Mouse (Mus musculus) liver, adult 2 months (tissue): ENCODE data around the gene Mc3r. TPM values are rescaled to one million over a fixed set of nuclear protein-coding genes. Genes with fewer than 3 reads are reported as not detected.

Experiments used
- DNase-seq: peaks from one replicate; pipeline ENCODE4 v3.0.0-alpha.2; 2011; ENCODE audit warnings: low read depth, low spot score; ENCODE audit errors: extremely low read depth
- H3K27ac ChIP-seq: fragments of 200-500 bp; replicated peaks from 2 replicates; pipeline ENCODE4 v1.5.1; 2012; ENCODE audit warnings: low read depth, mild to moderate bottlenecking, control low read depth, inconsistent platforms, low read length; ENCODE audit not compliant: insufficient read depth
- H3K27me3 ChIP-seq: fragments of 200-500 bp; 2 replicates; pipeline ENCODE4 v1.6.1; 2012; ENCODE audit warnings: mild to moderate bottlenecking, moderate library complexity, low read length, inconsistent platforms; ENCODE audit not compliant: control insufficient read depth, insufficient read depth
- H3K36me3 ChIP-seq: fragments of 200-500 bp; 2 replicates; pipeline ENCODE4 v1.6.1; 2012; ENCODE audit warnings: low read length, inconsistent platforms; ENCODE audit not compliant: control insufficient read depth, insufficient read depth
- H3K4me1 ChIP-seq: fragments of 200-500 bp; 2 replicates; pipeline ENCODE4 v1.6.1; 2011; ENCODE audit warnings: low read length; ENCODE audit not compliant: control insufficient read depth, insufficient read depth
- H3K4me3 ChIP-seq: fragments of 200-500 bp; 2 replicates; pipeline ENCODE4 v1.5.1; 2011; ENCODE audit warnings: low read depth, mild to moderate bottlenecking, control low read depth, low read length, moderate library complexity; ENCODE audit not compliant: insufficient read depth
- H3K79me2 ChIP-seq: fragments of 200-500 bp; 2 replicates; pipeline ENCODE4 v1.6.1; 2012; ENCODE audit warnings: inconsistent platforms, mild to moderate bottlenecking, low read length, moderate library complexity; ENCODE audit not compliant: control insufficient read depth, insufficient read depth
- H3K9ac ChIP-seq: fragments of 200-500 bp; 2 replicates; pipeline ENCODE4 v1.6.1; 2012; ENCODE audit warnings: low read depth, mild to moderate bottlenecking, control low read depth, inconsistent platforms, low read length
- CTCF ChIP-seq: fragments of 200-500 bp; IDR thresholded peaks from 2 replicates; pipeline ENCODE4 v1.5.1; 2011; ENCODE audit warnings: low read depth, low read length, control low read depth
- POLR2A ChIP-seq: fragments of 200-500 bp; IDR thresholded peaks from 2 replicates; pipeline ENCODE4 v1.6.1; 2011; ENCODE audit warnings: low read length, control low read depth; ENCODE audit not compliant: insufficient read depth; ENCODE audit errors: extremely low read depth
- WGBS: fragments of 180-500 bp; shearing (Covaris S2); methylation state at CpG from one replicate; pipeline ENCODE4 v1.1.7; 2018; 5-methylcytosine and 5-hydroxymethylcytosine counted together
- polyA plus RNA-seq: library from polyadenylated mRNA; depleted of rRNA; stranded (reverse); fragments of >200 nt; gene quantifications from 2 replicates; pipeline ENCODE4 v1.2.3, GENCODE M21; 2012
- total RNA-seq: library from RNA; depleted of rRNA; stranded (reverse); fragments of >200 nt; gene quantifications from 2 replicates; pipeline ENCODE4 v1.2.3, GENCODE M21; 2014

Mc3r gene
- total and polyA plus RNA-seq, 2 experiments: not detected

DNA sequence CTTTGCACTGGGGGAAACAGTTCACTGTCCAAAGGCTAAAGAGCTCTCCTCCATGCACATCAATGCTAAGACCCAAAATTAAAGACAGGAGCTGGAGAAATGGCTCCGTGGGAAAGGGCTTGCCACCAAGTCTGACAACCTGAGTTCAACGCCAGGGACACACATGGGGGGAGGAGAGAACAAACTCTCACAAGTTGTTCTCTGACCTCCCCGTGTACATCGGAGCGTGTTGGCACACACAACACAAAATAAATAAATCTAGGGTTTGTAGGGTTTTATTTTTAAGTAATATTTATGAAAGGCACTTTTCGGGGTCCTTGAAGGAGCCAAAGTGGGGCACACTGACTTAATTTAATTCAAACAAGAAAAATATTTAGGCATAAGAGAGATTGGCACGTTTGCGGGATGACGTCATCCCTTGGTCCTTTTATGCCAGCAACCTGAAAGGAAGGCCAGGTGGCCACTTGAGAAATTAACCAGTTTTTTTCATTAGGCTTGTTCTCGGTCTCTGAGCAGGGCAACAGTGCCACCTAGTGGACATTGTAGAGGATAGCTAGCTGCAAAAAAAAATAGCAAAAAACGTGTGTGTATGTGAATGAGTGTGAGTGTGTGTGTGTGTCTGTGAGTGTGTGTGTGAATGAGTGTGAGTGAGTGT lies 32.7 kb upstream of the Mc3r start:
- Histone ChIP-seq H3K4me3 (no peak overlapping the region), H3K36me3 (no peaks in the 10 kb centered on the region), H3K4me1 (no peaks in the 10 kb centered on the region), H3K27ac (no peak overlapping the region), H3K79me2 (no peaks in the 10 kb centered on the region), H3K9ac (no peak overlapping the region), H3K27me3 (no peaks in the 10 kb centered on the region)
- WGBS: 34% methylated on average over 11 of the region's 11 CpGs
- peak; percentile 42 for DNase-seq
- TF ChIP-seq CTCF (peak; percentile 62), POLR2A (no peak)

DNA sequence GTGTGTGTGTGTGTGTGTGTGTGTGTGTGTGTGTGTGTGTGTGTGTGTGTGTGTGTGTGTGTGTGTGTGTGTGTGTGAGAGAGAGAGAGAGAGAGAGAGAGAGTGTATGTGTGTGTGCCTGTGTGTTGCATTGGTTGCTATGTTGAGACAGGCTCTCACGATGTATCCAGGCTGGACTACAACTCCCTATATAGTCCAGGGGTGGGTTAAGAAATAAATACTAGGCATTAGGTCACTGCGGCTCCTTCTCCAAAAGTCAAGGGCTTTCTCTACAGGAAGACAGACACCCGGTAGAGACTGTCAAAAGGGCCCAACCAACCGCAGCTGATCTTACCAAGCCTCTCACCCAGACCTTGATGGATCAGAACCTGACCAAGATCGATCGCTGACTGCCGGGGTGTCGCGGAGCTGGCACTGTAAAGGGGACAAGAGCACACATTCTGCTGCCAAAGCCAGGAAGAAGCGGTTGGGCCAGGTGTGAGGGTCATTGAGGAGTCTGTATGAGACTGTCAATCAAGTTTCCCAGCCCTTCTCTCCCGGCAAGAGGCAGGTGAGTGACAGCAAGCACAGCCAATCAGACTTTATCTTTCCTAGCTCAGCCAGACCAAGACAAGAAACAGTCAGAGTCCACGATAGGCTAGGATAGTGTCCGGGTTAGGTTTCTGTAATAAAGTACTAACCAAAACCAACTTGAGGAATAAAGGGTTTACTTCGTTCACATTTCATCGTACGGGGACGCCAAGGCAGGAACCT lies 32.0 kb upstream of the Mc3r start:
- no peaks in the 10 kb centered on the region for H3K79me2 ChIP-seq
- WGBS: 53% methylated on average over 17 of the region's 17 CpGs
- no peaks in the 10 kb centered on the region for H3K27me3 ChIP-seq
- no peak overlapping the region for H3K27ac ChIP-seq
- no peak overlapping the region for H3K9ac ChIP-seq
- no peak for DNase-seq
- no peaks in the 10 kb centered on the region for H3K4me1 ChIP-seq
- TF ChIP-seq POLR2A (no peak), CTCF (no peak)
- no peak overlapping the region for H3K4me3 ChIP-seq
- no peaks in the 10 kb centered on the region for H3K36me3 ChIP-seq

DNA sequence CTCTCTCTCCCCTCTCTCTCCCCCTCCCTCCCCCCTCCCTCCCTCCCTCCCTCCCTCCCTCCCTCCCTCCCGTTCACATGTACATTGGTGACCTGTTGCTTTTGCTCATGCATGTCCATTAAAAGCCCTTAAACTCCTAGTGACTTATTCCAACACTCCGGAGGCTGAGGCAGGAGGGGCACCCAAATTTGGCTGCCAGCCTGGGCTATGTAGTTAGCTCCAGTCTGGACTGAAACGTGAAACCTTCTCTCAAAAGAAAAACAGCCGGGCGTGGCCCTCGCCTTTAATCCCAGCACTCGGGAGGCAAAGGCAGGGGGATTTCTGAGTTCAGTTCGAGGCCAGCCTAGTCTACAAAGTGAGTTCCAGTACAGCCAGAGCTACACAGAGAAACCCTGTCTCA lies 30.4 kb upstream of the Mc3r start:
- no peak overlapping the region for H3K9ac ChIP-seq
- no peaks in the 10 kb centered on the region for H3K27me3 ChIP-seq
- WGBS: 60% methylated on average over 7 of the region's 8 CpGs
- H3K27ac ChIP-seq: no peak overlapping the region
- H3K79me2 ChIP-seq: no peaks in the 10 kb centered on the region
- H3K4me1 ChIP-seq: no peaks in the 10 kb centered on the region
- TF ChIP-seq POLR2A (no peak), CTCF (no peak)
- H3K36me3 ChIP-seq: no peaks in the 10 kb centered on the region
- H3K4me3 ChIP-seq: no peak overlapping the region
- no peak for DNase-seq

- no peak for DNase-seq
- Histone ChIP-seq H3K27ac (no peak overlapping the region), H3K9ac (no peak overlapping the region), H3K79me2 (no peaks in the 10 kb centered on the region), H3K4me3 (no peak overlapping the region), H3K27me3 (no peaks in the 10 kb centered on the region), H3K4me1 (no peaks in the 10 kb centered on the region), H3K36me3 (no peaks in the 10 kb centered on the region)
- WGBS: 44% methylated on average over 5 of the region's 5 CpGs
- TF ChIP-seq CTCF (peak; percentile 29; the same call in 1 of the 2 replicates), POLR2A (no peak)
Observed at GRCm38 (mm10) chr2:172219186-172219585, 29.1 kb upstream of the Mc3r start.

DNA sequence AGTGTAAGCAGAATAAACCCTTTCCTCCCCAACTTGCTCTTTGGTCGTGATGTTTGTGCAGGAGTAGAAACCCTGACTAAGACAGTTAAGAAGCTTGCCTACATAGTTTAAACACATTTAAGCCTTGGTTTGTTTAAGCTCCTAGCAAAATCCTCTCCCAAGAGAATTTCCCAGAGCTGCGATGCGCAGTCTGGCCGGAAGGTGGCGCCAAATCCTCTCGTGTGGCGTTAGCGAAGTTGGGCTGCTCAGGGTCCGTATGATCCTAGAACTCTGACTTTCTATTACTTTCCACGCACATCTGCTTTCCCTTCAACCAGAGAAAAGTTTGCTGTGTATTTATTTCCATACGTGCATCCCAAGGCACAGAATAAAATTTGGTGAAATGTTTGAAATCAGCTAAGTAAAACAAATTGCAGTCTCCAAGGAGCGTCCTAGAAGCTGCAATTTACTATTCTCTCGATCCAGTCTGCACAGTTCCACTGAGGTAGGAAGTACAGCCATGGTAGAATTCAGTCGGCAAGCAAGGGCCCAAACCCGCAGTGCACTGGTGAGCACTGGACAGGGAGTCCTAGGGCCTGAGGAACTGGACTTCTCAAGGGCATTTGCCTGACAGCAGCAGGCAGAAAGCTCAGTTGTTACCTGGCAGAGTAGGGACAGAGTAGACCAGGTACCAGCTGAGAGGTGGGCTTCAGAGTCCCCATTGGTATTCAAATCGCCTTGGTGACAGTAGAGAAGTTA lies 26.5 kb upstream of the Mc3r start:
- peak; percentile 7 for DNase-seq
- WGBS: 15% methylated on average over 16 of the region's 16 CpGs

More for the DNA sequence above, 26.5 kb upstream of the Mc3r start:
- no peaks in the 10 kb centered on the region for H3K36me3 ChIP-seq
- no peaks in the 10 kb centered on the region for H3K27me3 ChIP-seq
- no peaks in the 10 kb centered on the region for H3K4me1 ChIP-seq
- no peak overlapping the region for H3K4me3 ChIP-seq
- H3K27ac ChIP-seq: no peak overlapping the region
- H3K9ac ChIP-seq: no peak overlapping the region
- no peaks in the 10 kb centered on the region for H3K79me2 ChIP-seq
- peak; percentile 97 for TF ChIP-seq CTCF
- TF ChIP-seq POLR2A: no peak
